In genomic region chr1:21712711-21713110, GRCm38 (mm10) we compare ENCODE assay signal across 15 mouse cellular contexts.
"Had no signal": no experiment of that assay in that cellular context is flagged by ENCODE, and none has a peak within 500 bp of the region (broad histone marks: within the 10 kb centered on the region; RNA-seq: fewer than 3 reads in every experiment).

No protein-coding gene starts in this region.

- H3K4me2 ChIP-seq: neural tube, embryonic 15.5 days; stomach, embryonic 15.5 days had no signal

- H3K4me1 ChIP-seq: neural tube, embryonic 15.5 days; stomach, embryonic 15.5 days had no signal

- H3K27me3 ChIP-seq: neural tube, embryonic 15.5 days; stomach, embryonic 15.5 days had no signal

- H3K4me3 ChIP-seq: neural tube, embryonic 15.5 days; stomach, embryonic 15.5 days had no signal

- H3K9ac ChIP-seq: neural tube, embryonic 15.5 days; stomach, embryonic 15.5 days had no signal

- H3K36me3 ChIP-seq: neural tube, embryonic 15.5 days; stomach, embryonic 15.5 days had no signal

- H3K27ac ChIP-seq: neural tube, embryonic 15.5 days; stomach, embryonic 15.5 days; stomach, postnatal 0 days had no signal

- H3K9me3 ChIP-seq: neural tube, embryonic 15.5 days; stomach, embryonic 15.5 days had no signal

- DNase-seq: retina, postnatal 1 day; right cerebral cortex, adult 18-20 months; right cerebral cortex, postnatal 14 days; right cerebral cortex, postnatal 25 days; right cerebral cortex, postnatal 4 days; spleen, adult 18-20 months; thymus, adult 18-20 months; thymus, adult 2 months; thymus, postnatal 14 days; thymus, postnatal 25 days; thymus, postnatal 36 days; thymus, postnatal 4 days had no signal
